Mouse (Mus musculus) heart, embryonic 12.5 days (tissue): Measurements from ENCODE around the gene Ddx54. TPM values are rescaled to one million over a fixed set of nuclear protein-coding genes. Genes with fewer than 3 reads are reported as not detected.
A peak's percentile ranks its signal among the peaks of the same experiment; 100 is the strongest.

Experiments
- ATAC-seq: fragments of 200-750 bp; cut with Nextera tagmentation; 2 replicates; pipeline ENCODE4 v1.8.0; 2017; ENCODE audit warnings: moderate TSS enrichment, moderate library complexity; ENCODE audit not compliant: insufficient number of reproducible peaks, low FRiP score
- H3K27ac ChIP-seq: fragments of 300-500 bp; sonication (generic); 2 replicates; pipeline ENCODE4 v1.5.1; 2016; ENCODE audit warnings: mild to moderate bottlenecking, moderate library complexity; ENCODE audit not compliant: poor library complexity, severe bottlenecking
- H3K27me3 ChIP-seq: fragments of 300-500 bp; sonication (generic); replicated peaks from 2 replicates; pipeline ENCODE4 v1.6.1; 2016; ENCODE audit warnings: mild to moderate bottlenecking, moderate library complexity
- H3K36me3 ChIP-seq: fragments of 300-500 bp; sonication (generic); 2 replicates; pipeline ENCODE4 v1.6.1; 2016; ENCODE audit warnings: mild to moderate bottlenecking, moderate library complexity
- H3K4me1 ChIP-seq: fragments of 300-500 bp; sonication (generic); replicated peaks from 2 replicates; pipeline ENCODE4 v1.6.1; 2016; ENCODE audit warnings: mild to moderate bottlenecking
- H3K4me2 ChIP-seq: fragments of 300-500 bp; sonication (generic); 2 replicates; pipeline ENCODE4 v1.6.1; 2016; ENCODE audit warnings: mild to moderate bottlenecking, moderate library complexity
- H3K4me3 ChIP-seq: fragments of 300-500 bp; sonication (generic); 2 replicates; pipeline ENCODE4 v1.5.1; 2016; ENCODE audit warnings: mild to moderate bottlenecking
- H3K9ac ChIP-seq: fragments of 300-500 bp; sonication (generic); 2 replicates; pipeline ENCODE4 v1.6.1; 2016; ENCODE audit warnings: mild to moderate bottlenecking, moderate library complexity
- H3K9me3 ChIP-seq: fragments of 300-500 bp; sonication (generic); replicated peaks from 2 replicates; pipeline ENCODE4 v1.6.1; 2016; ENCODE audit warnings: mild to moderate bottlenecking, moderate library complexity
- whole genome bisulfite sequencing: fragments of 180-500 bp; shearing (Covaris S2); methylation state at CpG from one replicate; pipeline ENCODE4 v1.1.7; 2016; 5-methylcytosine and 5-hydroxymethylcytosine counted together
- polyA plus RNA-seq: library from polyadenylated mRNA; unstranded; fragments of >200 nt; fragmentation: Nextera tagmentation; extraction: Ambion mirVana; gene quantifications from 2 replicates; pipeline ENCODE4 v1.2.1, GENCODE M21; 2016

Gene Ddx54
- polyA plus RNA-seq, 1 experiment from 2014 or later = 38.7 TPM

DNA sequence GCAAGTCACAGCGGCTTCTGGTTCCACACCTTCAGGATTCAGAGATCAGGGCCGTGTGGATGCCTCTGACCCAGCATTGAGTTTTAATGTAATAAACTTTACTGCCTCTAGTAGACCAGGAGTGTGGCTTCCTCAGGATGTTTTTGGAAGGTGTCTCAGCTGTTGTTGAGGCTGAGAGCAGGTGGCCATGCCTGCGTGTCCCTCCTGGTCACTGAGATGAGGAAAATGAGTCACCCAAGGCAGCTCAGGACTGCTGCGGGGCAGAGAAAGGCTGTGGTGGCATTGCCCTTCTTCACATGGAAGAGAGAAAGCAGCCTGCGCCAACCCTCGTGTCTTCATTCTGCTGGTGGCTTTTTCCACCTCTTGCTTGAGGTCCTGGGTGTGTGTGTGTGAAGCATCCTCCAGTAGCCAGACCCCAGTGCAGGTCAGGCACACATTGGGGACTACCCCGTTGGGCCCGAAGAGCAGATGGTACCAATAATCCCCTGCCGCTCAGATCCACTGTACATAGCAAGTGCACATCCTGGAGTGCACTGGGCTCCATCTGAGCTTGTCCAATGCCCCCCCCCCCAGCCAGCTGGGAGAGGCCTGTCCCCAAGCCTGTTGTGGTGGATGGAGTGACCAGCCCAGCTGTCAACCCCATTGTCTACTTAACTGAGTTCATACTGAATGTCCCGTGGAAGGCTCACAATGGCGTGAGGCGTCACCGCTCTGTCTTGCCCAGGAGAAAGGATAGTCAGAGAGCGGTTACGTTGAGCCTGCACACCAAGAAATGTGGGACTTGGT, 15.2 kb downstream of the Ddx54 start:
- WGBS = 87% methylated on average over 15 of the region's 15 CpGs
- ATAC-seq = no peak
- H3K36me3 ChIP-seq = peaks cover 56% of the 10 kb centered on the region
- no peak overlapping the region for H3K27ac ChIP-seq
- peaks cover 23% of the 10 kb centered on the region for H3K27me3 ChIP-seq
- H3K9me3 ChIP-seq = peaks cover 9% of the 10 kb centered on the region
- H3K9ac ChIP-seq = no peak overlapping the region
- H3K4me1 ChIP-seq = peaks cover 19% of the 10 kb centered on the region
- no peak overlapping the region for H3K4me2 ChIP-seq
- H3K4me3 ChIP-seq = no peak overlapping the region

DNA sequence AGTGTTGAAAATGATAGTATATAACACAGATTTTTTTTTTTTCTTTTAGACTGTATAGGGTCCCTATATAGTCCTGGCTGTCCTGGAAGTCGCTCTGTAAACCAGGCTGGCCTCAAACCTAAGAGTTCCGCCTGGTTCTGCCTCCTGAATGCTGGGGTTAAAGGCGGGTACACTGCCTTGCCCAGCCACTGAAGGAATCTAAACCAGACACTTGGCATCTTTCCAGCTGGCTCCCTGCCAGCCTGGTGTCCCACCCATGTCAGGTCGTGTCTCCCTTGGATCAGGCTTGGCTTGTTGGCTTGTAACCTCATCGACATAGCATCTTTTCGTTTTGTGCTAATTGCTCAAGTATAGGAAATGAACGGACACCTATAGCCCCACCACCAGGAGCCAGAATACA, 16.1 kb downstream of the Ddx54 start:
- Histone ChIP-seq H3K4me3 (no peak overlapping the region), H3K36me3 (peaks cover 47% of the 10 kb centered on the region), H3K9me3 (peaks cover 9% of the 10 kb centered on the region), H3K27ac (no peak overlapping the region), H3K4me1 (peaks cover 19% of the 10 kb centered on the region), H3K9ac (no peak overlapping the region), H3K4me2 (no peak overlapping the region), H3K27me3 (peaks cover 26% of the 10 kb centered on the region)
- no peak for ATAC-seq
- WGBS = 49% methylated on average over 7 of the region's 7 CpGs

GRCm38 (mm10) chr5:120631128-120631527, 18.6 kb downstream of the Ddx54 start:
- WGBS = 5% methylated on average over 29 of the region's 29 CpGs
- Histone ChIP-seq H3K9me3 (peaks cover 9% of the 10 kb centered on the region), H3K27ac (no peak overlapping the region), H3K4me1 (peaks cover 27% of the 10 kb centered on the region), H3K27me3 (peaks cover 26% of the 10 kb centered on the region), H3K36me3 (peaks cover 22% of the 10 kb centered on the region), H3K4me3 (peak overlapping the region; percentile 27), H3K9ac (peak overlapping the region; percentile 46; the same call in 1 of the 2 replicates), H3K4me2 (peak overlapping the region; percentile 75)
- no peak for ATAC-seq

DNA sequence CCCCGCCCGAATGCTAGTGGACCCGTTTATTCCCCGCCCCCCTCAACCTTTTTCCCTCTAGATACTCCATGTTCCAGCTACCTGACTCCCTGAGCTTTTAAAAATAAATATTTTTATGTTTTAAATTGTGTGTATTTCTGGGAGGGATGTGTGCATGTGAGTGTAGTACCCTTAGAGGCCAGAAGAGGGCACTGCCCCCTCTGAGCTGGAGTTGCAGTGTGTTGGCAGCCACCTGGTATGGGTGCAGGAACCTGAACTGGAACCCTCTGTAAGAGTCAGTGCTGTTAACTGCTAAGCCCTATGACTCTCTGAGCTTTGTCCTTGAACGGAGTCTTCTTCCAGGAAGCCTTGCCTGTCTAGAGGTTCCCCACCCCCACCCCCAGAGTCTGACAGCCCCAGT, 19.4 kb downstream of the Ddx54 start:
- H3K4me2 ChIP-seq = no peak overlapping the region
- ATAC-seq = no peak; the same call in 1 of the 2 replicates
- H3K36me3 ChIP-seq = peaks cover 15% of the 10 kb centered on the region
- no peak overlapping the region for H3K9ac ChIP-seq
- WGBS = 82% methylated on average over 5 of the region's 5 CpGs
- peaks cover 27% of the 10 kb centered on the region for H3K4me1 ChIP-seq
- peaks cover 26% of the 10 kb centered on the region for H3K27me3 ChIP-seq
- no peak overlapping the region for H3K27ac ChIP-seq
- H3K4me3 ChIP-seq = no peak overlapping the region
- H3K9me3 ChIP-seq = peaks cover 9% of the 10 kb centered on the region

DNA sequence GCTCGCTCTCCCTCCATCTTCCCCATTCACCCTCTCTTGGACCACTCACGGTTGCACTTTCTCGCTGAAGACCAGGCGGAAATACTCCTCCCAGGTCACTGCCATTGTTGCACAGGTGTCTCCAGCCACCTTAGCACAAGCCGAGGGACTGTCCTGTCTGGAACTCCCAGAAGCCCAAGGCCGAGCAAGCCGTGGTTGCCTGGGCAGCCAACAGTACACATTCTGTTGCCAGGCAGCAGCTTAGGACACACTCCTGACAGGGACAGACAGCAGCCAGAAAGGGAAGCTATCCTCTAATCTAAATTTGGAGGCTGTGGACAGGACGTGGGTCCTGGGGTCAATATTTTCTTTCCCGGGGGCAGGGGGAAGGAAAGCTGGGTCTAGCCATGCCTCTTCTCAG, 21.6 kb downstream of the Ddx54 start, which contains the start of gene Cfap73:
TSS of gene Cfap73 (minus strand) at position 105 of the 400 bp plus-strand sequence.
- Histone ChIP-seq H3K27me3 (peaks cover 26% of the 10 kb centered on the region), H3K4me3 (no peak within 1 kb of the TSS), H3K4me1 (peaks cover 15% of the 10 kb centered on the region), H3K4me2 (no peak within 1 kb of the TSS), H3K27ac (no peak within 1 kb of the TSS), H3K36me3 (no peaks in the 10 kb centered on the region), H3K9me3 (peaks cover 9% of the 10 kb centered on the region), H3K9ac (no peak within 1 kb of the TSS)
- no peak for ATAC-seq
- WGBS = 37% methylated on average over 9 of the region's 9 CpGs

DNA sequence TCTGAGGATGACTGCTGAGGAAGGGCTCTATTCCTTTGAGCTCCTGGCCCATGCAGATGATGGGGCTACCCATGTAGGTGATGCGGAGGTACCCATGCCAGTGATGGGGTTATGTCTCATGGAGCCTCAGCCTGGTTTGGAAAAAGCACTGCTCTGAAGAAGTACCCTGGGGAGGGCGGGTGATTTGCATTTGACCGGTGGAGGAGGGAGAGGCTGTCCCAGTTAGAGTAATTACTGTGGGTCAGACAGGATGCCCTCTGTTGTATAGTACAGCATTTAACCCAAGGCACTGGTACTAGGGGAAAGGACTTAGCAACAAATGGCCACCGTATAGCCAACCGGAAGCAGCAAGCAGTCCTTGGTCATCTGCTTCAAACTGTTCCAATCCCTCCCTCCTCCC, 22.3 kb downstream of the Ddx54 start:
- ATAC-seq = no peak

GRCm38 (mm10) chr5:120635633-120636032, 23.1 kb downstream of the Ddx54 start:
- Histone ChIP-seq H3K36me3 (no peaks in the 10 kb centered on the region), H3K27ac (no peak overlapping the region), H3K4me1 (peaks cover 15% of the 10 kb centered on the region), H3K4me3 (no peak overlapping the region), H3K9me3 (peaks cover 9% of the 10 kb centered on the region), H3K4me2 (no peak overlapping the region), H3K27me3 (peaks cover 14% of the 10 kb centered on the region), H3K9ac (no peak overlapping the region)
- no peak for ATAC-seq
- 80% methylated on average over 5 of the region's 5 CpGs for WGBS

More for the DNA sequence above, 22.3 kb downstream of the Ddx54 start:
- Histone ChIP-seq H3K9me3 (peaks cover 9% of the 10 kb centered on the region), H3K4me1 (peaks cover 15% of the 10 kb centered on the region), H3K36me3 (no peaks in the 10 kb centered on the region), H3K9ac (no peak overlapping the region), H3K27ac (no peak overlapping the region), H3K4me2 (no peak overlapping the region), H3K27me3 (peaks cover 20% of the 10 kb centered on the region), H3K4me3 (no peak overlapping the region)
- 50% methylated on average over 5 of the region's 5 CpGs for WGBS

- peaks cover 7% of the 10 kb centered on the region; the same call in 1 of the 2 replicates for H3K4me1 ChIP-seq
- H3K36me3 ChIP-seq = no peaks in the 10 kb centered on the region
- no peaks in the 10 kb centered on the region; the same call in 1 of the 2 replicates for H3K9me3 ChIP-seq
- 84% methylated on average over 7 of the region's 7 CpGs for WGBS
- H3K27me3 ChIP-seq = no peaks in the 10 kb centered on the region; the same call in 1 of the 2 replicates
- no peak overlapping the region for H3K9ac ChIP-seq
- no peak overlapping the region for H3K4me2 ChIP-seq
- no peak overlapping the region for H3K27ac ChIP-seq
- ATAC-seq = no peak
- no peak overlapping the region for H3K4me3 ChIP-seq
Measured at GRCm38 (mm10) chr5:120640094-120640493, 27.6 kb downstream of the Ddx54 start.

GRCm38 (mm10) chr5:120643365-120644085, 31.0 kb downstream of the Ddx54 start:
- Histone ChIP-seq H3K4me1 (peaks cover 11% of the 10 kb centered on the region), H3K9ac (no peak overlapping the region), H3K4me2 (no peak overlapping the region), H3K36me3 (no peaks in the 10 kb centered on the region), H3K9me3 (no peaks in the 10 kb centered on the region), H3K27ac (no peak overlapping the region), H3K27me3 (peaks cover 14% of the 10 kb centered on the region; the same call in 1 of the 2 replicates), H3K4me3 (no peak overlapping the region)
- WGBS = 60% methylated on average over 14 of the region's 14 CpGs
- ATAC-seq = no peak

DNA sequence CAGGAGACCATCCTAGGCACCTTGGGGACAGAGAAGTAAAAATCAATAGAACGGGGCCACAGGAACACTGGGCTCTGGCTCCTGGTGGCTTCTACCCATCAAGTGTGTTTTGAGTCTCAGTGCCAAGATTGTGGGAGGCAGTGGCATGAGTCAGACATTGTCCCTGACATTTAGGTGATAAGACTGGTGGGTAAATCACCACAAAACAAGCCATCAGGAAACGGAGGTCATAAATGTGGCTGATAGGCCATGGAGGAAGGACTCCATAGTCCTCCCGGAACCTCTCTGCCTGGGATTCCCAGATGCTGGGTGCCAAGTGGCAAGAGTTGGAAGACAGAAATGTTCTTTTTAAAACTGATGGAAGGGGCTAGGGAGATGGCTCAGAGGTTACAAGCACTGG, 31.7 kb downstream of the Ddx54 start:
- no peaks in the 10 kb centered on the region for H3K9me3 ChIP-seq
- no peak overlapping the region for H3K4me2 ChIP-seq
- no peak overlapping the region for H3K9ac ChIP-seq
- H3K4me1 ChIP-seq = peaks cover 18% of the 10 kb centered on the region
- no peaks in the 10 kb centered on the region for H3K36me3 ChIP-seq
- H3K4me3 ChIP-seq = no peak overlapping the region
- WGBS = 49% methylated on average over 3 of the region's 3 CpGs
- ATAC-seq = no peak
- no peak overlapping the region for H3K27ac ChIP-seq
- H3K27me3 ChIP-seq = peaks cover 20% of the 10 kb centered on the region

DNA sequence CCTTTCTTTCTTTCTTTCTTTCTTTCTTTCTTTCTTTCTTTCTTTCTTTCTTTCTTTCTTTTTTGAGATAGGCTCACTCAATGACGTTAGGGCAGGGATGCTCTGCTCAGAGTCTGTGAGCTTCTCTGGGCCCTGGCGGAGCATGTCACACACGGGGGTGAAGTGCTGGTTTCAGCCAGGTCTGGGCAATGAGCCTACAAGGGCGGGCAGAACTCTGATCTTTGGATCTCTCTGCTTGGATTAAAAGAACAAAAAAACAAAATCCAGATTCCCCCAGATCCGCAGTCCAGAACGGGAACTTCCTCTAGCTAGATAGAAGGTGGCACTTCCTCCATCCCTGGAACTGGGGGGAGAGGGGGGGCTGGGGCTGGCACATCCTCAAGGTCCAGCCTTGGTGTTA, 33.3 kb downstream of the Ddx54 start:
- Histone ChIP-seq H3K36me3 (no peaks in the 10 kb centered on the region), H3K4me1 (peaks cover 18% of the 10 kb centered on the region), H3K4me2 (no peak overlapping the region), H3K27ac (no peak overlapping the region), H3K9me3 (no peaks in the 10 kb centered on the region), H3K27me3 (peaks cover 36% of the 10 kb centered on the region), H3K4me3 (no peak overlapping the region), H3K9ac (no peak overlapping the region)
- no peak for ATAC-seq
- WGBS = 47% methylated on average over 6 of the region's 6 CpGs
